Mouse (Mus musculus) thymus, postnatal 36 days (tissue): ENCODE measurements around the gene Foxp1.

ENCODE experiments used
- DNase-seq, 2 experiments: peaks; one replicate each; pipeline ENCODE4 v3.0.0; 2022; ENCODE audit warnings: mixed read lengths in 2 of 2

Foxp1 gene

DNA sequence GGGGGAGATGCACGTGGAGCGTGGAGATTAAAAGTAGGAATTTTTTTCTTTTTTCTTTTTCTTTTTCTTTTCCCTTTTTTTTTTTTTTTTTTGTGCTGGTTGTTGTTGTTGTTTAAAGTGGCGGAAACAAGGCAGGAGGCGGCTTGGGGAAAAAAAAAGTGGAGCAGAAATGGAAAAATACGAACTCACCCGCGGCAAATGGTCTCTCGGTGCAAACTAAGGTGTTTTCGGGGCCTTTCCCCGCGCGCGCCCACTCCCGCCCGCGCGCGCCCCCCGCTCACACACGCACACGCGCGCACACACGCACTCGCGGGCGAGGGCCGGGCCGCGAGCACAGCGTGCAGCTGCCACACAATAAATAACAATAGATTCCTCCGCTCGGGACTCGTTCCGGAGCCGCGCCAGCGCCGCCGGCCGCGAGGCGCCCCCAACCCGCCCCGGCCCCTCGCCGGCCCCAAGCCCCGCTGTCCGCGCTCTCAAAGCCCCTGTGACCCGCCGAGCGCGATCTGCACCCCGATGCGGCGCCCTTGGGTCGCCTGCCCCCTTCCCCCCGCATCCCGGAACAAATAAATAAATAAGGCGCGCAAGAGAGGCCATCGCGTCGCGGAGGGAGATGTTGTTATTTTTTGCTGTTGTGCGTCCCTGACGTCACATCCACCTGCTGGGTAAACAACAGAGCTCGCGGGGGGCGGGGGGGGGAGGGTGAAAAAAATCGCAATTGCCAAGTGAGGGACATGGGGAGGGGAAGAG is at the start of gene Foxp1:
Gene Foxp1, minus strand, starts transcription at position 363 of the 750 bp plus-strand sequence.
- peak; percentile 78 to 79 for DNase-seq

DNA sequence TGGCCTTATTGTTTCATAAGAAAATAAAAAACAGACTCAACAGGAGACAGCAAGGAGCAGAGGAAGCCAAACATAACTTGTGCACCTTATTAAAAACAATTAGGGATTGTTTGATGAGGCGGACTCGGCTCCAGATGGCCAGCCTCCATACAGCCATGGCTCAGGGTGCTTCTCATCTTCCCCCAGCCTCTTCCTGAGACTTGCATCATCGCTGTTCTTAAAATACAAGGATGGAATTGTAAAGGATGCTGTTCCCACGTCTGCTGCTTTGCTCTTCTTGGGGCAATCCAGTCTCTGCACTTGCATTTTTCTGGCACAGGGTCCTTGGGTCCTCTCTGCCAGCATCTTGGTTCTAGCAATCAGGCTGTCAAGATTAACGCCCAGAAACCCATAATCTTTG is 49.5 kb upstream of the Foxp1 start:
- no peak for DNase-seq

DNA sequence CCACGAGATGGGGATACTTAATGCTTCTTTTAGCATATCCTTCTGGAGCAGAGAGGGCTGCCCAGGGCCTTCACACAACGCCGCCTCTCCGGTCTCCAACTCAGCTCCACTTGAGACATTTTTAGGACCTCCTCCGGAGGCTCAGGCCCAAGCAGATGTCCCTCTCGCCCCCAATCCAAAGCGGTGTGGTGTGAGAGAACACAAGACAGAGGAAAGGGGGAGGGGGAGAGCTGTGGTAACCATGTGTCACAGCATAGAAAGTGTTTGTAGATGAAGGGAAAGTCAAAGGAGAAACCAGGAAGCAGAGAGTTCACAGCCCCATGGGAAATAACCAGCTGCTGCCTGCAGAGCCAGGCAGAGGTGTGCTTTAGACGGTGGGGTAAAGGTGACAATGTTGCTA is 44.4 kb upstream of the Foxp1 start:
- peak; percentile 29 to 50 for DNase-seq

DNA sequence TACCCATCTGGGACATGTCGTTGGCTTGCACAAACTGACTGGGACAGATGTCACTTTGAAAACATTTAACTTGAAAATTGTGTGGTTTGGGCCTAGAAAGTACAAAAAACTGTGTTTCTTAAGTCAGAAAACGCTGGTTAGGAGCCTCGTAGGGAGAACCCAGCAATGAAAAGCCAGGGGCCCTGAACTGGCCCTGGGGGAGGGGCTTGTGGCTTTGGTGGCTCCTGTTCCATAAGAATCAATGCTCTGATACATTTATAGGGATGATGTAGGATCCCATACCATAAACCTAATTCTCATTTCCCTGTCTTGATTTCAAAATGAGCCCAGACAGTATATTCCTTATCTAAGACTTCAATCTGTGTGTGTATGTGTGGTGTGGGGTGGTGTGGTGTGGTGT is 42.2 kb upstream of the Foxp1 start:
- peak; percentile 19 to 46 for DNase-seq

DNA sequence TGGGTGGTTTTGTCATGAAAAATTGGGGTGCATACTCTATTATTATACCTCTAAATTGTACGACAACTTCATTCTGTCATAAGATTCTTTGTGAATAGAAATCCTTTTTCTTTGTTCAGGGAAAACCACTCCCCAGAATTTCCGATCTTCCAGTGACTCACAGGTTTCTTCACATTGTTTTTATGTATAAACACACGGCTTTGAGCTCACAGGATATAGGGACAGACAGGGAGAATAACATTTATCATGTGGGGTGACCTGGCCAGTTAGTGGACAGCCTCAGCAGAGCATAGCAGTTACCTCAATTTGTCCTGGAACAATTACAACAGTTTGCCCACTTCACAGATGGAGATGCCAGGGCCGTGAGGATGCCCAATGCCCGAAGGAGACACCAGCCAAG is 34.4 kb upstream of the Foxp1 start:
- DNase-seq, result no peak

DNA sequence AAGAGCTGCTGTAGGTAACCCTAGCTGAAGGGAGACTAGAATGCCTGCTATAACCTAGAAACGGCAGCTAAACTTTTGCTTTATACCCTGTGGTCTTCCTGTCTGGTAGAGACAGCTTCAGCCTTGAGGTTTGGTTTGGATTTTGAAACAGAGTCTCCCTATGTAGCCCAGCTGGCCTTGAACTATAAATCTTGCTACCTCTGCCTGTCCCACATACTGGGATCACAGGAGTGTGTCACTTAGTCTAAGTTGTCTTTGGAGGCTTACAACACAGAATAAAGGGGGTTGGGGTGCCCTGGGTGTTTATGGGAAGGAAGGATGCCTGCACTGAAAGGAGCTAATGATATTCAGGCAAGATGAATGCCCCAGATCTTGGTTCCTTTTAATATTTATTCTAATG is 30.3 kb upstream of the Foxp1 start:
- no peak for DNase-seq

DNA sequence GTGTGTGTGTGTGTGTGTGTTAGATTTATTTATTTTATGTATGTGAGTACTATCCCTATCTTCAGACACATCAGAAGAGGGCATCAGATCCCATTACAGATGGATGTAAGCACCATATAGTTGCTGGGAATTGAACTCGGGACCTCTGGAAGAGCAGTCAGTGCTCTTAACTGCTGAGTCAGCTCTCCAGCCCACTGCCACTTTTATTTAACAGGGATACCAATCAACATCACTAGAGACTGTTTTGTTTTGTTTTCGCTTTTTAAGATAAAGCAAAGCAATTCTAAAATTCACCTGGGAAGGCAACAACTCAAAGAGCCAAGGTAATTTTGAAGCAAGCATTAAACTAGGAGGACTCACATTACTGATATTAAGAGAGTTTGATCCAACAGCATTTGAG is 23.9 kb upstream of the Foxp1 start:
- no peak for DNase-seq

DNA sequence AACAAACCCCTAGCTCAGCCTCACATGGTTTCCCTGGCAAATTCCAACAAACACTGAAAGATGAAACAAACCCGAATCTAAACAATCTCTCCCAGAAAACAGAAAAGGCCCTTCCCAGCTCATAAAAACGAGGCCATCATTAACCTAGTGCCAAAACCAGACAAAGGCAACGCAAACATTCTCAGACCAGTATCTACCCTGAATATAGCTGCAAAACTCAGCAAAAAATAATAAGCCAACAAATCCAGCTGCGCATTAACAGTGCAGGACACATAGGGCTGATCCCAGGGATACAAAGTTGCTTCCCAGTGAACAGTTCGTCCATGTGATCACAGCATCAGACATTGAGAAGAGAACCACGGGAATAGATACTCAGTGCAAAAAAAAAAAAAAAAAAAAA is 22.9 kb upstream of the Foxp1 start:
- DNase-seq, result no peak

DNA sequence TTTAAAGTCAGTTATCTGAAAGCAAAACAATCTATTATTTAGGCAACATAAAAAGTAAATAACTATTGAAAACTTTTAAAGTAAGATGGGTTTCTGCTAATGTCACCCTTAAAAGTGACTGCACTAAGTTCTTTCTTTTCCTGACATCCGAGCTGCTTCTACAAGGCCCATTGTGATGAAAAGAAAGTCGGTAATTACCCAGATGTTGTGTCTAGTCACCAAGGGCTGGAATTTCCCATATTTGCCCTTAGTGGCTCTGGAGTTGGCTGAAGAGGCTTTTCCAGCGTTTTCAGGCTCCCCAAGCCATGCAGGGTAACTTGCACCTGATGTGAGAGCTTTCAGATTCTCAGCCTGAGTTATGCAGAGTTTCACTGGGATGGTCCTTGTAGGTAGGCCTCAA is 18.6 kb upstream of the Foxp1 start:
- no peak for DNase-seq

DNA sequence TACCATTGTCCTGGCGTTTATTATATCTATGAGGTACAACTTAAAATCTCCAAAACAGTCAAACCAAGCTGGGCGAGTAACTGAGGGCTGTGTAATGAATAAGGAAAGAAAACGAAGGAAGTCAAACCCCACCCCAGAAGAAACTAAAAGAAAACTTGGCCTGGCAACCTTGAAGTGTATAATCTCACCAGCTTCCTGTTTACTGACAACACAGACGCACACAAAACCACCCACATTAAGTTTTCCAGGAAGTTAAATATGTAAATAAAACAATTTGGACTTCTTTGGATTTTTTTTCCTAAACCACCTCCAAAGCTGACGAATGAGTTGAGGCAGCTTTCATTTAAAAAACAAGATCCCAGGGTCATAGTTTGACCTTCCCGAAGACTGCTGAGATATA is 18.1 kb upstream of the Foxp1 start:
- no peak for DNase-seq

DNA sequence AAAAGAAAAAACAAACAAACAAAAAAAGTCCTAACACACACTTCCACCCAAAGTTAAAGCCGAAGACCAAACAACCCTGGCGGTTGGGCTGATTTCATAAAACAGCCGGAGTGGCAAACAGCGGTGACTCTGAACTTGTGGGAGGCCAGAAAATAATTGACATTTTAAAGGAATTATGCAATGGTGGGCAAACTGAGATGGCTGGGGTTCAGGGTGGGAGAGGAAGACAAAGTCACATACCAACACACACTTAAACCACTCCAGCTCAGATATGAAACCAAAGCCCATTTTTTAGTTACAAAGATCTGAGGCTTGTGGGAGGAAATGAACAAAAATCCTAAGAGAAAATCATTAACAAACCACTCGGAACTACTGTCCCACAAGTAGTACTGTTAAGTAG is 17.6 kb upstream of the Foxp1 start:
- DNase-seq, result no peak

DNA sequence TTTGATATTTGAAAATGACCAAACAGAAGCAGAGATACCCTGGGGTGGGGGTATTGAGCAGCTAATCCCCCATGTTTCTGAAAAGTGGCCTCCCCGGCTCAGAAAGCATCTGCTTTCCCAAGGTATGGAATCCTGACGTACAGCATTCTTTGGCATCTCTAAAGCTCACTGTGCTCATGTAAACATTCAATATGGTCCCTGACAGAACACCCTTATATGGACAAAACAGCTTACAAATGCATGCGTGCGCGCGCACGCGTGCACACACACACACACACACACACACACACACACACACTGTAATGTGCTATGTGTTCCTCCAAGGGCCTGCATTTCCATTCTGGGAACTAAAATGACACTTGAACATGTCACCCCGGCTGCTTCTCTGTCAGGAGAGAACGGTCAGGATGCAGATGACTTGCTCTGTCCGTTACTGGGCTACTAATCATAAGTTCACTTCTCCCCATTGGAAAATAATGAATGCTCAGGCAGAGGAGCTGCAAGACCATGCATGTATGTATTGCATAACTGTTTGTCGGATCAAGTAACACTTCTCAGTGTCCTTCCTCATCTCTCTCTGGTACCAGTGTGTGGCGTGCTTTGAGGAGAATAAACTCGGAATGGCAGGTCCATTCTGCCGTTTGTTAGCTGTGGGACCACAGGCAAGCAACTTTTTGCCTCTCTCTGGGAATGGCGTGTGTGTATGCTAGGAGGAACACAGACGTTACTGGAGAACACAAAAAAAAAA is 15.8 kb upstream of the Foxp1 start:
- DNase-seq, result no peak

DNA sequence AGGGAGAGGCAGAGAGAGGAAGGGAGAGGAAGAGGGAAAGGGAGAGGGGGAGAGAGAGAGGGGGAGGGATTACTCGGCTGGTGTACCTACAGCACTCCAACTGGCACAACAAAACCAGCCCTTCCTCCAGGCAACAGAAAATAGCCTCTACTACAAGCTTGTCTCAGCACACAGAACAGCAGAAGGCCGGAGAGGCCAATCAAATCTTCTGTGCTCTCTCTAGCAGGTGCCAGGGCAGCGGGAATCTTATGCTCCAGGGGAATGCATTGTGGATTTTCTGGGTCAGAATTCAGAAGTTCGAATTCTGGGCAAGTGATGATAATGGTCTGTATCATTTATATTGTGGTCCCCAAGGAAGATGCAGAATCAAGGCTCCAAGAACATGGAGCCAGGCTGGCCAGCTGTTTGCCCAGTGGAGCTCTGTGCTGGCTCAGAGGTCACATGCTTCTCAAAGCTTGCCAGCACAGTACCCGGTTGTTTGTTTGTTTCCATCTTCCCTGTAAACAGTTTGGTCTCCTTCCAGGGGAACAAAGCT is 11.8 kb upstream of the Foxp1 start:
- no peak for DNase-seq

DNA sequence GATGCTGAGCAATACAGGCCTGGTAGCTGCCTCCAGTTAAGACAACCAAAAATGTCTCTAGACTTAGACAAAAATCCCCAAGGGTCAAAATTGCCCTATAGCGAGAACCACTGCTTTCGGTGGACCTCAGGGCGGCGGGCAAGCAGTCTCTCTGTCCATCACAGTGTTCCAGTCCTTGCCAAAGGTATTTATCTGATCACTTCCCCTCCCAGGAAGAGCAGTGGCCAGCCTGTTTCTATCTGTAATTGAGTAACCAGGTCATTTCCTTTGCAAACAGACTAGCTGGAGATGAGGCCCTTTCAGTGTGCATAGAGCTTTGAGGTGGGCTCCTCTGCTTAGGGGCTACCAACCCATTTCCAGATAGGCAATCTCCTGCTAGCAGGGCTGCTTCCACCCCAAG is 9.9 kb upstream of the Foxp1 start:
- DNase-seq, result no peak

DNA sequence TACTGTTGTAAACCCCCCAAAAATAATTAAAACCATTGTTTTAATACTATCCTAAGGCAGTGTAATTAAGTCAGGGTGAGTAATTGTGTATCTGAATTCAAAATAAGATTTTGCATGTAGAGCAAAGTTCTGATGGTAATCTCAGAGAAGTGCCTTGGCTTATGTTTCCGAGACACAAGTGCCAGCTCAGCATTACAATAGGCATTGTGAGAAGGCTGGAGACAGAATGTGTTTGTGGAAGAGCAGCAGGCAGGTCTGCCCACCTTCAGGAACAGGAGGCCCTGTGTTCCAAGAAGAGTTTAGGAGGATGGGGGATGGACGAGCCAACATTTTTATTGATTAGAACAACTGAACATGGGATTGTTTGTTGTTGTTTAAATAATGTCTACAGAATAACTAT is 6.5 kb upstream of the Foxp1 start:
- DNase-seq, result no peak

DNA sequence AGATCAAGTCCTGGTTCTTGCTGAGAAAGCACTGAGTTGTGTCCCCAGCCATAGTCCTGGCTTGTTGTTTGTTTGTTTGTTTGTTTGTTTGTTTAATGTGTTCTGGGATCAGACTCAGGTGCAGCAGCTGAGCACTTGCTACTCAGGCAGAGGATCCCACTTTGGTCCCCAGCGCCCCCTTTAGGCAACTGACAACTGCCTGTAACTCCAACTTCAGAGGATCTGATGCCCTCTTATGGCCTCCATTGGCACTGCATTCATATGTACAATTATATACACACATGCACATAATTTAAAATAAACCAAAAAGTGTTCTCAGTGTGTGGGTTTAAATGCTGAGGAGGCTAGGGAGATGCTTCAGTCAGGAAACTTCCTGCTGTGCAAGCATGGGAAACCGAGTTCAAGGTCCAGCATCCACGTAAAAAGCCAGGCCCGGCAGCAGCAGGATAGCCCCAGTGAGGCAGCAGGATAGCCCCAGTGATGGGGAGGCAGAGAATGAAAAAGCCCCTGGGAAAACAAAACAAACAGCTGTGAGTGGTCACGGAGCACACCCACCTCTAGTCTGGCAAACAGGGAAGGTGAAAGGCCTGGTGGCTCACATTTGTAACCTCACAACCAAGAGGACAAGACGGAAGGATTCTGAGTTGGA is 5.1 kb upstream of the Foxp1 start:
- DNase-seq, result no peak

DNA sequence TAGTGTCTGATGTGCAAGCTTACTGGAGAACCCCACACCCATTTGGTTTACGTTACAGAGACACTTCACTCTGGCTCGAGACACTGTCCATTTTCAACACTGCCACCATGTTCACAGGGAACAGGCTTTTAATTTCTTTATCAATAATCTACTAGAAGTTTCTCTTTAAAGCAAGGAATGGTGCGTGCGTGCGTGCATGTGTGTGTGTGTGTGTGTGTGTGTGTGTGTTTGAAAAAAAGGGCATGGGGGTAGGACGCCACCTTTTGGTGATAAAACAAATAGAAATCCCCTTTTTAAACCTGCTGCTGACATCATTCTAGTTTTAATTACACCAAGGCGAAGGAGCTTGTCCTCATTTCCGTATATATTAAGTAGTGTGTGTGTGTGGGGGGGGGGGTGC is 2.8 kb upstream of the Foxp1 start:
- DNase-seq, result peak in 1 of 2 experiments; percentile 24

DNA sequence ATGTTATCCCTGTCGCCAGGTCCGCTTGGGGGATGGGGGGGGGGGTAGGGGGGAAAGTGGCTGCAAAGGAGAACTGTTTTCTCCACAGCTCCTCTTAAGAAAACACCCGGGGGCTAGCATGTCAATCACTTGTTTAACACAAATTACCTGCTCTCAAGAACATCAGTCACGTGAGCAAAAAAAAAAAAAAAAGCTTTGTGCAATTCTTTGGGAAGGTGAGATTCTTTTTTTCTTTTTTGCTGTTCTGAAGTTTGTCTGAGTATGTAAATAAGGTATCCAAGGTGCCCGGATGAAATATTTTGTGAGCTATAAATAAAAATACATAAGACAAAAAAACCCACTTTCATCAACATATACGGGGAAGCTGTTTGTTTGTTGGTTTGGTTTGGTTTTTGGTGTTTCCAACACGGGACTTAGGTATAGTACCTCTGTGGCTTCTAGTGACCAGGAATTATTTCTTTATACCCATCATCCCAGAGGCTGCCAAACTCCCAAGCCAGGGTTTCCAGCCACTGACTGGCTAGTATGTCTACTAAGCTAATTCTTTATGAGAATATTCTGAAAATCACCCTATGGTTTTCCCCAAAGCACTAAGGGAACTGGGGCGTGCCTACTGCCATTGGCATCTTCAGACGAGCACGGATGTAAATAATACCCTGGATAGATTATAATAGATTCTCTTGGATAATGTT is 1.3 kb upstream of the Foxp1 start:
- no peak for DNase-seq

DNA sequence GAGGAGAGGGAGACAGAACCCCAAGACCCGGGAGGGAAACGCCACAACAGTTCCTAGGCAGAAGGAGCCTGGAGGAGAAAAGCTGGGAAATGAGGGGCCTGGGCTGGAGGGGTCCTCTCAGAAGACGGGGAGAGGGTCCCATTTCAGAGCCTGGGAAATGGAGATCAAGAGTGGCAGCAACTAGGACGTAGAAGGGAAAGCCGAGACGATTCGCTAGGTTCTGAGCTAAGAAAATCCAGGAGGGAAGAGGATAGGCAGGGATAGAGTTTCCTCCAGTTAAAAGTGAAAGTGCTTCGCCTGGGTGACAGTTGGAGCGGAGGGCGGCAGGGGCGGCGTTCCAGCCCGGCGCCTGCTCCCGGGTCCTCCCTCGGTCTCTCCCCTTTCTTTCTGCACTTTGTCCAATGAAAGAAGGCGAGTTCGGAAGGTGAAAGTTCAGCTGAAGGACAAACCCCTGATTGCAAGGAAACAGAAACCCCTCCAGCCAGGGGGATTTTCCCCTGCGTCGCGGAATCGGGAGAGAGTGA is 650 bp upstream of the Foxp1 start:
- peak; percentile 68 to 72 for DNase-seq

DNA sequence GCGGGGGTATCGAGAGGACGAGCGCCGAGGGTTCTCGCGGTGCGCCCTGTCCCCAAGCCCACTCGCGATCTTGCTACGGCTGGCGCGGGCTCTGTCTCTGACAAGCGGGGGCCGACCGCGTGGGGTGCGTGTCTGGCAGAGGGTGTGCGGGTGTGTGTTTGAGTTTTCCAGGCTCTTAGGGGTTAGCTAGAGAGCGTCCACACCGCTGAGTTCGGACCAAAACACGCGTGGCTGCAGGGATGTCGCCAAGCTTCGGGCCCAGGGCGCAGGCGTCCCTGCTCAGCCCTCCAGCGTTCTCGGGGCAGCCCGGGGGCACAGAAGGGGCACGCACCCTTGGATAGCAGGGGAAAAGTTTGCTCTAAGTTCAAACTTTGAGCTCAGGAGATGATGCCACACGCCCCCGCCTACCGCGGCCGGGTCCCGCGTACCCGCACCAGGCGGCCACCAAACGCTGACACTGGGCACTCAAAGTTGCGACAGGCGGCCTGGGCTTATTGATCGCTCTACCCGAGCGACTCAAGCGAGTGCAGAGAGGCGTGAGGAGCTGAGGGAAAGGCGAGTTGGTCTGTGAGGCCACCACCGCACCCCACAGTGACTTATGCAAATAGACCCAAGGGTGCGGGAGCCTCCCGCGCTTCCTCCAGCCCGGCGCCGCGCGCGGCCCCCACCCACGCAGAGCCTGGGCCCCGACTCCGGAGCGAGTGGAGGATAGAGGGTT is 721 bp downstream of the Foxp1 start:
- peak; percentile 59 to 67 for DNase-seq

DNA sequence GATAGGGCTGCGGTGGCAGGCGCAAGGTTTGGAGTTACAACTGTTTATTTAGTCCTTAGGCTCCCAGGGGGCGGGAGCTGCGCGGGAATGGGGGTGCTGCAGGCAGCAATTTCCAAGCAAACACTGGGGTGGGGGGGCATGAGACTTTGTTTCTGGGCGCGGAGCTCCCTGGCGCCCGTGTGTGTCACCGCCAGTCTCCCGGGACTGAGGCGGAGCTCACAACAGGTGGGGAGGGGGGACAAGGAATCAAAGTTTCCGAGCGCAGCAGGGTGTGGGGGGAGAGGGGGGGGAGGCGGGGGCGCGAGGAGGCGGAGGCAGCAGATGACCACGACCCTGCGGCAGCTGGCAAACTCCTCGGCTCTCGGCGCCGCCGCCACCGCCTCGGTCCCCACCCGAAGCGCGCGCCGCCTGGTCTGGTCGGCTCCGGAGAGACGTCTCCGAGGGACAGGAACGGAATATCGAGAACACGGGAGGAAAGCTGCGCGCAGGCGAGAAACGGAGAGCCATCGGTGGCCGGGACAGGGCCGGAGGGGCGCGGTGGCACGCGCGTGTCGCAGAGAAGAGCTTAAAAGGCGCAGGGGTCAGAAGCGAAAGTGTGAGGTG is 1.4 kb downstream of the Foxp1 start:
- peak; percentile 53 to 58 for DNase-seq

DNA sequence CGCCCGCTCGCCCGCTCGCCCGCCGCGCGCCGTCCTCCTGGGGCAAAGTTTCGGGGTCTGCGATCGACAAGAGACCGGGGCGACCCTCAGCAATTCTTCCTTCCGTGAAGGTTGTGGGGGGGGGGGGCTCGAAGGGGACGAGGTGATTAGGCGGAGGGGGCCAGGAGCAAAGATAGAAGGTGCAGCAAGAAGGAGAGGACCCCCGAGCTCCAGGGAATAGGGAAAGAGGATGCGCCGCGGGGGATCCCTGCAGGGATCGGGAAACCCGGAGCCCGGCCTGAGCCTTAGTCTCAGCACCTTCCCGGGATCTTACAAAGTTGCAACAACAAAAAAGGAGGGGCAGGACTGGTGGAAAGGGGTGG is 1.9 kb downstream of the Foxp1 start:
- no peak for DNase-seq
